Mouse (Mus musculus): ENCODE results near the gene Kcnab3.

Kcnab3 gene

GRCm38 (mm10) chr11:69370817-69371215 lies 44.8 kb downstream of the Kcnab3 start:
- no peak for DNase-seq (ENCODE audit: low spot score)

DNA sequence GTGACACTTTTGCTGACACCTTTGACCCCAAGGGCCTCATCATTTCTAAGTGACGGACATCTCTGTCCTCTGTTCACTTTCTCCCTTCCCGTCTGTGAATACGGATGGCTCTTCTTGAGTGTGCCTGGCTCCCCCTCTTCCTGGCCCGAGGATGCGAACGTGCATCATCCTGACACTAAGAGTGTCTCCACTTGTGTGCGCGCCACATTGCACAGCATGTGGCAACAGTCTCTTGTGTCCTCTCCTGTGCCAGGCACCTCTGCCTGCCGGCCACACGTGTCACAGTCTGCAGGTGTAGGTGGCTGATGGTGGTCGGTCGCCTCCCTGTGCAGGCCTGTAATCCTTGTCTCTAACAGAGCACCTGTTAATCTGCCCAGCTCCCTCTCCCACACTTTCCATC lies 45.5 kb downstream of the Kcnab3 start:
- DNase-seq (ENCODE audit: low spot score) = no peak

GRCm38 (mm10) chr11:69372056-69372779 lies 46.2 kb downstream of the Kcnab3 start:
- no peak for DNase-seq (ENCODE audit: low spot score)

DNA sequence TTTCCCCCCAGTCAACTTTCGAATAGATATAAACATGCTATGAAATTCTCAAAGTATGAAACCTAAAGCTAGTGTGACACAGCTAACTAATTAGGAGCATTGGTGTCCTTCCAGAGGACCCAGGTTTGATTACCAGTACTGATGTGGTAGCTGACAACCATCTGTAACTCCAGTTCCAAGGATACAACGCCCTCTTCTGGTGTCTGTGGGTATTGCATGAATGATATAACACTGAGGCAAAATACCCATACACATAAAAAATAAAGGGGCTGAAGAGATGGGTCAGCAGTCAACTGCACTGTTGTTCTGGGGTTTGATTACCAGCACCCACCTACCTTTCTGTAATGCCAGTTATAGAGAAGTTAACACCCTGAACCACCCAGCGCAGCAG lies 46.7 kb downstream of the Kcnab3 start:
- DNase-seq (ENCODE audit: low spot score) = no peak

DNA sequence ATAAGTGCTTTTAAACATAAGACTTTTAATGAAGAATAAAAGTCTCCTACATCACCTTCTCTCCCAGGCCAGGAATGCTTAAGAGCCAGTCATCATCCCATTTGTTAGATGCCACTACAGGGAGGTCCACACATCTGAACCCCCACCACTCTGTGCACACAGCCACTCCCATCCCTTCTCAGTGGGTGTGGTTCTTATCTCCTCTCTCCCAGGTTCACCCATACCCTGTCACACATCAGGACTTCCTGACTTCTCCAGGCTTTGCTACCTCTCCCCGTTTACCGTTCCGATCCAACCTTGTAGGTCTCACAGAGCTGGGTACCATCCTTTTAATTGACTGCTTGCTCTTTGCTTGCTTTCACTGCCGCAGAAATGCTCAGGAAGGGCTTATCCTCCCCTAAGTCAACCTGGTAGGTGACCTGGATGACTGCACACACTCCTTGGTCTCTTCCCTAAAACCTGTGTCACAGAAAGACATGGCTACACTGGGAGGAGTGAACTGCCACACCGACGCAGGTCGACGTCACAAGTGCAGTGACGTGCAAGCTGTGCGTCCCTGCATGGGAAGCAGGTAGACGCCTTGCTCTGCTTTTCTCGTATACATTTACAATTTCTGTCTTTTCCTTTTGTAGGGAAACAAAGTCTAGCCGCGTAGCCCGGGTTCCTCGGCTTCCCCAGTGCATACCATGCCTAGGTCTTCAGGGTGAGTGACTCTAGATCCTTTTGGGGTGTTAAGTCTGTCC lies 47.3 kb downstream of the Kcnab3 start:
- DNase-seq (ENCODE audit: low spot score) = no peak

DNA sequence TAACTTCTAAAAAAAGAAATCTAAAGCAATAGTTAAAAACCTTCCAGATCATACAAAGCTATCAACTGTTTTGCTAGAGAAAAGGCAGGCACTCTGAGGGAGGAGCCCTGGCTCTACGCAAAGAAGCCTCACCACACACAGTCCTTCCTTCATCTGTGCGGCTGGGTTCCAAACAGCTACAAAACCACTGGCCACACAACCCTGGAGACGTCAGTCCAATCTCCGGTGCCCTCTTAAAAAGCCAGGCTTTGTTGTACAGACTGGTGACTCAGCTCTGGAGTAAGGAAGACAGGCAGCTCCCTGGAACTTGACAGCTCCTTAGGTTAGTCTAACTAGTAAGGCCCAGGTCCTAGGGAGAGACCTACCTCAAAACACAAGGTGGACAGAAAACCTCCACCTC lies 49.6 kb downstream of the Kcnab3 start:
- DNase-seq (ENCODE audit: low spot score) = no peak

- no peak for DNase-seq (ENCODE audit: low spot score)
These were observed 51.7 kb downstream of the Kcnab3 start for GRCm38 (mm10) chr11:69377766-69378165.

DNA sequence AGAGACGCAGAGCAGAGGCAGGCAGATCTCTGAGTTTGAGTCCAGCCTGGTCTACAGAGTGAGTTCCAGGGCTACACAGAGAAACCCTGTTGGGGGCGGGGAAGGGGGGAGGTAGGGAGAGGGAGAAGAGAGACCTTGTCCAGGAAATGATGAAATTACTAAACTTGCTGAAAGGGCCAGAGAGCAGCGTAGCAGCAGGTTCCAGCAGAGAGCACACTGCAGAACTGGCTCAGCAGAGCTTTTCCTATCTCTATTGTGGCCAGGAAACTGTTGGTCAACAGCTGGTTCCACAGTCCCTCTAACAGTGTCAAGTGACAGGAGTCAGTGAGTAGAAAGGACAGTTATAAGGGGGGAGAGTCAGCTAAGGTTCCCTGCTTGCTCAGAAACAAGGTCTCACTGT lies 53.5 kb downstream of the Kcnab3 start:
- no peak for DNase-seq (ENCODE audit: low spot score)

DNA sequence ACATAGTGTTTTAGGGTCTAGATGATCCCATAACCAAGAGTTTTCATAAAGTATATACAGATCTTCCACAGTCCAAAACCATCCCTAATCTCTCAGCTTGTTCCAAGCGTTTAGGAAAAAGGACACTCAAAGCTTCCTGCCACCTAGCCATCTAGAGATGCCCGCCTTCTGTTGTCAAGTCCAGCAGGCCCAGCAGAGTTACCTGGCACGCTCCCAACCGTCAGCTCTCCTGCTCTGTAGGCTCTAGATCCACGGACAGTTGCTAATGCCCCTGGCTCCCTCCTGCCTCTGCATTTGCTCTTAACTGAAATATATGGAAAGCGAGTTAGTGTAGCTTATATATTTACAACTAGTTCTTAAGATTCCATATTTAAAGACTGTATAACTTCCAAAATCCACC lies 55.3 kb downstream of the Kcnab3 start:
- no peak for DNase-seq (ENCODE audit: low spot score)

Data from ovary, postnatal 10 days (tissue).